Mouse (Mus musculus): Measurements from ENCODE around the gene Crb1. TPM values are rescaled to one million over a fixed set of nuclear protein-coding genes. Genes with fewer than 3 reads are reported as not detected.

The Crb1 gene
- polyA plus RNA-seq (2011; ENCODE audit: insufficient read depth, insufficient read length, low read depth, missing spikeins) = 0.16 and 0.17 TPM in 2 replicates

- Histone ChIP-seq H3K9me3 (replicated peaks; ENCODE audit: control insufficient read depth, insufficient read depth, low read length, poor library complexity, severe bottlenecking) (no peaks in the 10 kb centered on the region), H3K9ac (ENCODE audit: low read depth, poor library complexity, severe bottlenecking) (no peak within 1 kb of the TSS), H3K4me1 (ENCODE audit: control insufficient read depth, insufficient read depth, low read length) (no peaks in the 10 kb centered on the region), H3K4me3 (ENCODE audit: low read depth, low read length) (no peak within 1 kb of the TSS), H3K27ac (ENCODE audit: insufficient read depth, low read length) (no peak within 1 kb of the TSS), H3K27me3 (ENCODE audit: control insufficient read depth, insufficient read depth, low read length, poor library complexity, severe bottlenecking) (no peaks in the 10 kb centered on the region), H3K36me3 (ENCODE audit: control insufficient read depth, insufficient read depth, low read length, poor library complexity, severe bottlenecking) (no peaks in the 10 kb centered on the region)
- TF ChIP-seq POLR2A (IDR thresholded peaks at IDR 0.05; ENCODE audit: insufficient read depth, low read length) (no peak), EP300 (IDR thresholded peaks at IDR 0.05; ENCODE audit: insufficient read depth, low read depth, low read length) (no peak), CTCF (IDR thresholded peaks at IDR 0.05; ENCODE audit: low read depth, low read length) (no peak)
Observed at GRCm38 (mm10) chr1:139376638-139377286, at the start of gene Crb1. Gene Crb1, minus strand, starts transcription at chr1:139377100.

GRCm38 (mm10) chr1:139425006-139425405, 48.1 kb upstream of the Crb1 start:
- Histone ChIP-seq H3K4me3 (ENCODE audit: low read depth, low read length) (peak overlapping the region; percentile 32; the same call in 1 of the 2 replicates), H3K9ac (ENCODE audit: low read depth, poor library complexity, severe bottlenecking) (no peak overlapping the region), H3K4me1 (ENCODE audit: control insufficient read depth, insufficient read depth, low read length) (peaks cover 1% of the 10 kb centered on the region), H3K9me3 (replicated peaks; ENCODE audit: control insufficient read depth, insufficient read depth, low read length, poor library complexity, severe bottlenecking) (no peaks in the 10 kb centered on the region), H3K36me3 (ENCODE audit: control insufficient read depth, insufficient read depth, low read length, poor library complexity, severe bottlenecking) (peaks cover 28% of the 10 kb centered on the region), H3K27ac (ENCODE audit: insufficient read depth, low read length) (no peak overlapping the region), H3K27me3 (ENCODE audit: control insufficient read depth, insufficient read depth, low read length, poor library complexity, severe bottlenecking) (no peaks in the 10 kb centered on the region)
- TF ChIP-seq CTCF (IDR thresholded peaks at IDR 0.05; ENCODE audit: low read depth, low read length) = no peak
- no peak for TF ChIP-seq POLR2A (IDR thresholded peaks at IDR 0.05; ENCODE audit: insufficient read depth, low read length)
- no peak for TF ChIP-seq EP300 (IDR thresholded peaks at IDR 0.05; ENCODE audit: insufficient read depth, low read depth, low read length)

- Histone ChIP-seq H3K4me1 (ENCODE audit: control insufficient read depth, insufficient read depth, low read length) (peaks cover 1% of the 10 kb centered on the region), H3K4me3 (ENCODE audit: low read depth, low read length) (peak overlapping the region; percentile 18; the same call in 1 of the 2 replicates), H3K9ac (ENCODE audit: low read depth, poor library complexity, severe bottlenecking) (no peak overlapping the region), H3K27me3 (ENCODE audit: control insufficient read depth, insufficient read depth, low read length, poor library complexity, severe bottlenecking) (no peaks in the 10 kb centered on the region), H3K9me3 (replicated peaks; ENCODE audit: control insufficient read depth, insufficient read depth, low read length, poor library complexity, severe bottlenecking) (no peaks in the 10 kb centered on the region), H3K27ac (ENCODE audit: insufficient read depth, low read length) (no peak overlapping the region), H3K36me3 (ENCODE audit: control insufficient read depth, insufficient read depth, low read length, poor library complexity, severe bottlenecking) (peaks cover 18% of the 10 kb centered on the region)
- TF ChIP-seq POLR2A (IDR thresholded peaks at IDR 0.05; ENCODE audit: insufficient read depth, low read length) (no peak), EP300 (IDR thresholded peaks at IDR 0.05; ENCODE audit: insufficient read depth, low read depth, low read length) (no peak), CTCF (IDR thresholded peaks at IDR 0.05; ENCODE audit: low read depth, low read length) (no peak)
Observed at GRCm38 (mm10) chr1:139423931-139424330, 47.0 kb upstream of the Crb1 start.

- Histone ChIP-seq H3K27me3 (ENCODE audit: control insufficient read depth, insufficient read depth, low read length, poor library complexity, severe bottlenecking) (no peaks in the 10 kb centered on the region), H3K36me3 (ENCODE audit: control insufficient read depth, insufficient read depth, low read length, poor library complexity, severe bottlenecking) (peaks cover 17% of the 10 kb centered on the region), H3K27ac (ENCODE audit: insufficient read depth, low read length) (no peak overlapping the region), H3K9me3 (replicated peaks; ENCODE audit: control insufficient read depth, insufficient read depth, low read length, poor library complexity, severe bottlenecking) (no peaks in the 10 kb centered on the region), H3K9ac (ENCODE audit: low read depth, poor library complexity, severe bottlenecking) (peak overlapping the region; percentile 98), H3K4me3 (ENCODE audit: low read depth, low read length) (peak overlapping the region; percentile 80), H3K4me1 (ENCODE audit: control insufficient read depth, insufficient read depth, low read length) (peaks cover 1% of the 10 kb centered on the region)
- no peak for TF ChIP-seq CTCF (IDR thresholded peaks at IDR 0.05; ENCODE audit: low read depth, low read length)
- TF ChIP-seq POLR2A (IDR thresholded peaks at IDR 0.05; ENCODE audit: insufficient read depth, low read length) = no peak
- no peak for TF ChIP-seq EP300 (IDR thresholded peaks at IDR 0.05; ENCODE audit: insufficient read depth, low read depth, low read length)
Observed at GRCm38 (mm10) chr1:139422941-139423340, 46.0 kb upstream of the Crb1 start.

GRCm38 (mm10) chr1:139421875-139422791, 45.2 kb upstream of the Crb1 start, which contains the start of gene Zbtb41:
Gene Zbtb41, plus strand, starts transcription at chr1:139422288.
- peak within 1 kb of the TSS; percentile 2; the same call in 1 of the 2 replicates for H3K27ac ChIP-seq (ENCODE audit: insufficient read depth, low read length)
- H3K9me3 ChIP-seq (replicated peaks; ENCODE audit: control insufficient read depth, insufficient read depth, low read length, poor library complexity, severe bottlenecking) = no peaks in the 10 kb centered on the region
- peak within 1 kb of the TSS; percentile 80 for H3K4me3 ChIP-seq (ENCODE audit: low read depth, low read length)
- H3K4me1 ChIP-seq (ENCODE audit: control insufficient read depth, insufficient read depth, low read length) = peaks cover 1% of the 10 kb centered on the region
- peaks cover 16% of the 10 kb centered on the region for H3K36me3 ChIP-seq (ENCODE audit: control insufficient read depth, insufficient read depth, low read length, poor library complexity, severe bottlenecking)
- no peaks in the 10 kb centered on the region for H3K27me3 ChIP-seq (ENCODE audit: control insufficient read depth, insufficient read depth, low read length, poor library complexity, severe bottlenecking)
- H3K9ac ChIP-seq (ENCODE audit: low read depth, poor library complexity, severe bottlenecking) = peak within 1 kb of the TSS; percentile 98
- TF ChIP-seq EP300 (IDR thresholded peaks at IDR 0.05; ENCODE audit: insufficient read depth, low read depth, low read length) (no peak), POLR2A (IDR thresholded peaks at IDR 0.05; ENCODE audit: insufficient read depth, low read length) (peak; percentile 21), CTCF (IDR thresholded peaks at IDR 0.05; ENCODE audit: low read depth, low read length) (peak; percentile 47)
